Mouse (Mus musculus) left cerebral cortex, adult 18-20 months (tissue): ENCODE results near the gene Adarb2. TPM values are rescaled to one million over a fixed set of nuclear protein-coding genes. Genes with fewer than 3 reads are reported as not detected.

Experiments
- DNase-seq, 2 experiments: peaks; one replicate each; pipeline ENCODE4 v3.0.0; 2021 to 2022; ENCODE audit warnings: low spot score in 2 of 2, mixed read lengths in 1 of 2
- total RNA-seq, 2 experiments: library from RNA; stranded (reverse); gene quantifications; 2 replicates each; pipeline ENCODE4 v1.2.3; 2021

Gene Adarb2
- total RNA-seq, 2 experiments from 2014 or later, result 20.9 to 22.9 TPM

DNA sequence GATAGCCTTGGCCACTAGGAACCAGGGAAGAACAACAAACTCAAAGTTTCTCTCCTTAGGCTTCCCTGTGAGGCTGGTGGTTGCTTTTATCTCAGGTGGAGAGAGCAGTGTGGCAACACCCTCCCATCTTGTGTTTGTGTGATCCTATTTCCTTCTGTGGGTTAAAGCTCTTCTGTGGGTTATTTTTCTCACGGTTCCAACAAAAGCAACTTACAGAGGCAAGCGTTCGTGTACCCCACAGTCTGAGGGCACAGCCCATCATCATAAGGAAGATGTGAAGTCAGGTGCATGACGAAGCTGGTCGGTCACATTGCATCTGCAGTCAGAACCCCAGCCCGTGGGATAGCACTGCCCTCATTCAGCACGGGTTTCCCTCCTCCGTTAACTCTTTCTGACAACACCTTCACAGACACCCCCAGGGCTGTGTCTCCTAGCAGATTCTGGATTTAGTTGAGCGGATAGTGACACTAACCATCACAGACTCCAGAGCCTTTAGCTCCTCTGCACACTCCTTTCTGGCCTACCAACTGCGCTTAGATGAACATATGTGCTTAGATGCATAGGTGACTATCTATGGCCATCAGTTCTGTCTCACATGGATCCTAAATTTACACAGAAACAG lies 581.1 kb downstream of the Adarb2 start:
- DNase-seq, result no peak

DNA sequence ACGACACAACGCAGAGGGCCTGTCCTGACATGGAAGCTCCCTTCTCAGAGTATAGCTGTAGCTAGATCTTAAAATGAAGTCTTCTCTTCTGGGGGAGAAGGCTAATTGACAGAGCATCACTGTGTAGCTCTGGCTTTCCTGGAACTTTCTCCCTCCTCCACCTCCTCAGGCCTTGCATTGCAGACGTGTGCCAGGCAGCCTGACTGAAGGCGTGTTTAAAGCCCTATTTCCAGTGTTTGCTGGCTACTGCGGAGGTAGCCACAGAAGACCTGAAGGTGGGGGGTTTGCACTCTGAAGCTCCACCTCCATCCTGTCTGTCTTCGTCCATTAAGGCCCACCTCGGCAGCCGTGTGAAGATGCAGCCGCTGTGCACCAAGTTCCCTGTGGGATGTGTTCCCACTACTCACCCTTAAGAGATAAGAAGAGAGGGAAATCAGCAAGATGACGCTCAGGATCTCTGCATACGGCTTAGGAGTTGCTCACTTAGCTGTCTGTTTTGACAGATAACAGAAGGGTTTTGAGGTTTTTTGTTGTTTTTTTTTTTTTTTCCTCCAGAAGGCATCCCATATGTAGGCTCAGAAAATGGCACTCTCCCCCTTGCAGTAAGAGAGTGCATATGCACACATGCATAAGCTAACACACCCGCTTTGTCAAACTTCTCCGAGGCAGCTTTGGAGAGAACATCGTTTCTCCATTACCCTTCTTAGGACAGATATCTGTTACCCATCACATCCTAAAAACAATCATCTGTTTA lies 581.8 kb downstream of the Adarb2 start:
- DNase-seq, result no peak

DNA sequence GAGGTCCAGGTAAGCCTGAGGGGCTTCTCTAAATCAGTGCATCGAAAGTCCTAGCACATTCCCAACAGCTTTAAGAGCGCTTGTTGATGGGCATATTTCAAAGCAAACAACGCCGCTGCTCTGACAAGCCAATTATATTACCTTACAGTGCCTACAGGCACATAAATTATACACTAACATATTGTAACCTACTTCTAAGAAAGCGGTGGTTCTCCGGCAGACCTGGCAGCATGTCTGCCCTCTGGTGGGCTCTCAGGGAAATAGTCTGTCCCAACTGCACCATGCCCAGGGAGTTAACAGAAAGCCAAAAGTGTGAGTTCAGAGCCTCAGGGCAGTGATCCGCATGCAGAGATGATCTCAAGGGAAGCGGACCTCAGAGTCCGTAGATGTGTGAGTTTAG lies 582.5 kb downstream of the Adarb2 start:
- peak; percentile 58 to 74 for DNase-seq

DNA sequence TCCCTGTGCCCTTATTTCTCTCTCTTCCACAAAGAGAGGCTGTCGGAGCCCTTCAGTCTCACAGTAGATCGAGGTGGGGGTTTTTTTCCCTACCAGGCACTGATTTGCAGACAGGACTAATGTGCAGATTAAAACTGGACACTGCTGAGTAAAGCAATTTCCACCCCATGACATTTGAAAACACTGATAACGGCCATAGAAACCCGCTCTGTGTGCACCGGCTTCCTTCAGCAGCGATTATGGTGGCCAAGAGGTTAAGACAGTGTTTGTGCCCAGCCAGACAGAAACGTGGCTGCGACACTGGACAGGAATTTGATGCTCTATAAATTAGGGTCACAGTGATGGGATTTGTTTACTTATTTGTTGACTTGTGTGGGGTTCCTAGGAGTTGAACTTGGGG lies 590.6 kb downstream of the Adarb2 start:
- DNase-seq, result no peak

DNA sequence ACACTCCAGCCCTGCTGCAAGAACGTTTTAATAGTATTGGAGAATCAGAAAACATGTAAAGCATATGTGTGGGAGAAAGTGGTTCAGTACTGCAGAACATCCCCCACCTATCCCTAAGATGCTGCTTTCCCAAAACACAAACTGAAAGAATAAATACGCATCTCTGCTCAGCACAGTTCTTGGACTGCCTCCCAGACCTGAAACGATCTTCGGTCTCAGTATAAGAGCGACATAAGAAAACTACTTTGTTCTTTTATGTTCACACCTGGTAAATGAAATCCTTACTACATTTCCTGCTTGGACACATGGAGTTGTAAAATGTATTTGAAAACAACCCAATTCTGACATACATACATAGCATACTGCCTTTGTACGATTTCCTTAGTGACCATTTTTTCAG lies 597.9 kb downstream of the Adarb2 start:
- no peak for DNase-seq

DNA sequence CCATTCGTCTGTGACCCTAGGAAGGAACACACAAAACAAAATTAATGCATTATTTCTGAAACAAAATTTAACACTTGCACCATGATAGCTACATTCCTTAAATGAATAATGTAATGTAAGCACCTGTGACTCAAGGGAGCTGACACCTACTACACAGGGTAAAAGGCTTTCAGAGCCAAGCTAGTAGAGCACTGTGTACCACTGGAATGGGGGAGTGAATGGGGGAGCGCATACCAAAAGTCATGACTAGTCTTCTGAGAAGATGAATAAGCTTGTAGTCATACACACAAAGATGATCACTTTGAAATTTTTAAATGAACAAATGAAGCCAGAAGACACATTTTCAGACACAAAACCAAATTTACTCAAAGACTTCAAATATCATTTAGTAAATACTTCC lies 603.3 kb downstream of the Adarb2 start:
- DNase-seq, result no peak
